Mouse (Mus musculus): ENCODE results near the gene Casp6. TPM values are rescaled to one million over a fixed set of nuclear protein-coding genes. Genes with fewer than 3 reads are reported as not detected.

Casp6 gene
- total and polyA plus RNA-seq, 3 experiments, result 10.5 to 31.7 (median 15.3) TPM

DNA sequence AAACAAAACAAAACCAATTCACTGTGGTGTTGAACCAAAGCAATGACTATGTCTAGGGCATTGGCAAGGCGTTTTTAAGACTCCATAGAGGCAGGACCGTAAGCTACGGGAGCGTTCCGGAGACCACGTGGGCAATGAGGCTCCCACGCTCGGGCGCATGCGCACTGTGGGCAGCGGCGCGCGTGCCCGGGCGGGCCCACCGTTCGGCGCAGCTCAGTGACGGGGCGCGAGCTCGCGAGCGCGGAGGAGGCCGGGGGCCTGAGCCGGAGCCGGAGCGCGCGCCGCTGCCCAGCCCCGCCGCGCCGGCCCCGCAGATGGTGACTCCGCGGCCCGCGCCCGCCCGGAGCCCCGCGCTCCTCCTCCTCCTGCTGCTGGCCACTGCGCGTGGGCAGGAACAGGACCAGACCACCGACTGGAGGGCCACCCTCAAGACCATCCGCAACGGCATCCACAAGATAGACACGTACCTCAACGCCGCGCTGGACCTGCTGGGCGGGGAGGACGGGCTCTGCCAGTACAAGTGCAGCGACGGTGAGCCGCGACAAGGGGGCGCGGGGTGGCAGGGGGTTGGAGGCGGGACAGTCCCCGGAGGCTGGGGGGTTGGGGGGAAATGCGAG lies 22.7 kb upstream of the Casp6 start, which contains the start of gene Pla2g12a:
Pla2g12a (plus strand) TSS at position 202 of the 617 bp plus-strand sequence.
- peak within 1 kb of the TSS; percentile 78 to 96 (median 80) for H3K4me3 ChIP-seq (replicated peaks in 1 of 3; ENCODE audit: low read depth in 2 of 3, low read length in 2 of 3, poor library complexity in 1 of 3)
- dilution Hi-C loops (cut with MboI; ENCODE audit: extremely low pct_ligation_motif_present, extremely low pct_unique_long_range_greater_than_20kb, low sequenced_read_pairs), result no loop called here
- H3K9me3 ChIP-seq (replicated peaks; ENCODE audit: low read length), result no peaks in the 10 kb centered on the region
- in situ Hi-C loops (cut with MboI; ENCODE audit: low pct_ligation_motif_present, low pct_unique_long_range_greater_than_20kb, low sequenced_read_pairs), result no loop called here
- peak within 1 kb of the TSS; percentile 57 for H3K27ac ChIP-seq (ENCODE audit: insufficient read depth, low read depth)
- peak within 1 kb of the TSS; percentile 87 for H3K9ac ChIP-seq (ENCODE audit: insufficient read depth, low read depth)
- peaks cover 0 to 10% of the 10 kb centered on the region in 2 experiments for H3K36me3 ChIP-seq (replicated peaks in 1 of 2; ENCODE audit: control insufficient read depth in 1 of 2, insufficient read depth in 1 of 2, low read length in 1 of 2)
- peaks cover 7% of the 10 kb centered on the region; the same call in 1 of the 2 replicates for H3K79me2 ChIP-seq (replicated peaks; ENCODE audit: control insufficient read depth, extremely low read depth, insufficient read depth, poor library complexity, severe bottlenecking)
- TF ChIP-seq TBP (conservative IDR thresholded peaks at IDR 0.05; ENCODE audit: low read depth, low read length), result no peak
- peak; percentile 91 for TF ChIP-seq MXI1 (IDR thresholded peaks at IDR 0.05; ENCODE audit: low read depth, low read length)
- TF ChIP-seq TCF12 (IDR thresholded peaks at IDR 0.05; ENCODE audit: low read depth, low read length), result no peak
- TF ChIP-seq MAZ (IDR thresholded peaks at IDR 0.05; ENCODE audit: low read depth, low read length), result no peak
- peak; percentile 27; the same call in 1 of the 2 replicates for TF ChIP-seq HCFC1 (IDR thresholded peaks at IDR 0.05; ENCODE audit: low read depth, low read length)
- peak; percentile 97 for TF ChIP-seq MAX (IDR thresholded peaks at IDR 0.05; ENCODE audit: low read length)
- peak; percentile 97 for TF ChIP-seq NRF1 (IDR thresholded peaks at IDR 0.05; ENCODE audit: low read depth, low read length)
- TF ChIP-seq MYC (IDR thresholded peaks at IDR 0.05; ENCODE audit: low read depth, low read length), result peak; percentile 89
- TF ChIP-seq USF1 (IDR thresholded peaks at IDR 0.05; ENCODE audit: low read depth, low read length), result peak; percentile 92
- peak; percentile 45; the same call in 1 of the 2 replicates for TF ChIP-seq POLR2A (IDR thresholded peaks at IDR 0.05; ENCODE audit: low read depth, low read length)
- TF ChIP-seq NELFE (IDR thresholded peaks at IDR 0.05; ENCODE audit: low read depth, low read length), result peak; percentile 62
- peak; percentile 86 for TF ChIP-seq USF2 (conservative IDR thresholded peaks at IDR 0.05; ENCODE audit: low read depth, low read length)
- peak; percentile 46; the same call in 1 of the 2 replicates for TF ChIP-seq BHLHE40 (IDR thresholded peaks at IDR 0.05; ENCODE audit: low read depth, low read length)
- H3K4me2 ChIP-seq (ENCODE audit: insufficient read depth, low read depth, poor library complexity, severe bottlenecking), result peak within 1 kb of the TSS; percentile 79
- DNase-seq (ENCODE audit: extremely low read depth), result peak; percentile 82
- peaks cover 19 to 46% of the 10 kb centered on the region in 2 experiments; a peak in 3 of 4 replicates for H3K4me1 ChIP-seq (ENCODE audit: control insufficient read depth in 1 of 2, insufficient read depth in 2 of 2)
- H3K27me3 ChIP-seq (replicated peaks), result no peaks in the 10 kb centered on the region

DNA sequence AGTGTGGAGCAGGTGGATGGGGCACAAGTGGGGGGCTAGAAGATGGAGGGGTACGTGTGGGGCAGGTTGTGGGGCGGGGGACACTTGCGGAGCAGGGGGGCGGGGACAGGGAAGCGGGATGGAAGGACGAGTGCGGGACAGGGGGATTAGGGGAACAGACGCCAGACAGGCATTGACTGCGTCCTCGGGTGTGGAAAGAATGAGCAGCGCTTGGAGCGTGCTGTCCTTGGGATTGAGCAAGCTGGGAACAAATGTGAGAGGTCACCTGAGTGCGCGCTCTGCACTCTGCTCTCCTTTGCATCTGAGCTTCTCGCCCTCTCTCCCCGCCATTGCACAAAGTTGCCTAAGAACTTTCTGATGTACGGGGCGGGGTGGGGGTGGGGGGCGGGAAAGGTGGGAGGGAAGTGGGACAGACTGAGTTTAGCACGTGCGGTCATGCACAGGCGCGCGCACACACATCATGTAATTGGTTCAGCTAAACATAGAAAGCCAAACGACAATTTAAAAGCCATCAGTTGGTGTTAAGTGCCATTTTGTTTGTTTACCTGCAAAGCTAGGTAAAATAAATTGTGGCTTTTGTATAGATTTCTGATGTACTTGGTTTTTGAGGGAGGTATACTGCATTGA lies 22.0 kb upstream of the Casp6 start:
- peak overlapping the region; percentile 87 for H3K9ac ChIP-seq (ENCODE audit: insufficient read depth, low read depth)
- H3K4me2 ChIP-seq (ENCODE audit: insufficient read depth, low read depth, poor library complexity, severe bottlenecking), result peak overlapping the region; percentile 79
- peak overlapping the region; percentile 78 to 96 (median 80) for H3K4me3 ChIP-seq (replicated peaks in 1 of 3; ENCODE audit: low read depth in 2 of 3, low read length in 2 of 3, poor library complexity in 1 of 3)
- in situ Hi-C loops (cut with MboI; ENCODE audit: low pct_ligation_motif_present, low pct_unique_long_range_greater_than_20kb, low sequenced_read_pairs), result no loop called here
- peaks cover 19 to 46% of the 10 kb centered on the region in 2 experiments; a peak in 3 of 4 replicates for H3K4me1 ChIP-seq (ENCODE audit: control insufficient read depth in 1 of 2, insufficient read depth in 2 of 2)
- H3K36me3 ChIP-seq (replicated peaks in 1 of 2; ENCODE audit: control insufficient read depth in 1 of 2, insufficient read depth in 1 of 2, low read length in 1 of 2), result peaks cover 0 to 13% of the 10 kb centered on the region in 2 experiments
- peak; percentile 40 for DNase-seq (ENCODE audit: extremely low read depth)
- H3K79me2 ChIP-seq (replicated peaks; ENCODE audit: control insufficient read depth, extremely low read depth, insufficient read depth, poor library complexity, severe bottlenecking), result peaks cover 7% of the 10 kb centered on the region; the same call in 1 of the 2 replicates
- no peaks in the 10 kb centered on the region for H3K27me3 ChIP-seq (replicated peaks)
- H3K9me3 ChIP-seq (replicated peaks; ENCODE audit: low read length), result no peaks in the 10 kb centered on the region
- dilution Hi-C loops (cut with MboI; ENCODE audit: extremely low pct_ligation_motif_present, extremely low pct_unique_long_range_greater_than_20kb, low sequenced_read_pairs), result no loop called here
- H3K27ac ChIP-seq (ENCODE audit: insufficient read depth, low read depth), result peak overlapping the region; percentile 57; the same call in 1 of the 2 replicates
- no peak for TF ChIP-seq ELF1 (IDR thresholded peaks at IDR 0.05; ENCODE audit: low read depth, low read length)
- TF ChIP-seq KAT2A (IDR thresholded peaks at IDR 0.05; ENCODE audit: insufficient replicate concordance, low read length), result no peak
- TF ChIP-seq CHD2 (IDR thresholded peaks at IDR 0.05; ENCODE audit: low read length), result 0 out of 2 replicates have a peak, but pooled peaks have one; percentile 26
- TF ChIP-seq SMC3 (IDR thresholded peaks at IDR 0.05; ENCODE audit: low read depth, low read length), result no peak
- TF ChIP-seq GABPA (IDR thresholded peaks at IDR 0.05; ENCODE audit: insufficient replicate concordance, low read depth, low read length), result no peak
- 0 out of 2 replicates have a peak, but pooled peaks have one; percentile 43 for TF ChIP-seq MYC (IDR thresholded peaks at IDR 0.05; ENCODE audit: low read depth, low read length)
- no peak for TF ChIP-seq TBP (conservative IDR thresholded peaks at IDR 0.05; ENCODE audit: low read depth, low read length)
- TF ChIP-seq RAD21 (IDR thresholded peaks at IDR 0.05; ENCODE audit: low read depth, low read length), result no peak
- no peak for TF ChIP-seq ZKSCAN1 (IDR thresholded peaks at IDR 0.05; ENCODE audit: borderline replicate concordance, low read depth, low read length)
- TF ChIP-seq MAFK (IDR thresholded peaks at IDR 0.05; ENCODE audit: insufficient replicate concordance, low read length), result no peak
- no peak for TF ChIP-seq UBTF (IDR thresholded peaks at IDR 0.05; ENCODE audit: low read depth, low read length)
- no peak for TF ChIP-seq POLR2AphosphoS2 (IDR thresholded peaks at IDR 0.05; ENCODE audit: low read depth, low read length)
- 0 out of 2 replicates have a peak, but pooled peaks have one; percentile 21 for TF ChIP-seq NRF1 (IDR thresholded peaks at IDR 0.05; ENCODE audit: low read depth, low read length)
- no peak for TF ChIP-seq NELFE (IDR thresholded peaks at IDR 0.05; ENCODE audit: low read depth, low read length)
- TF ChIP-seq USF1 (IDR thresholded peaks at IDR 0.05; ENCODE audit: low read depth, low read length), result no peak
- no peak for TF ChIP-seq POLR2A (IDR thresholded peaks at IDR 0.05; ENCODE audit: low read depth, low read length)
- no peak for TF ChIP-seq JUN (IDR thresholded peaks at IDR 0.05; ENCODE audit: insufficient read depth, low read depth, low read length)
- no peak for TF ChIP-seq RCOR1 (conservative IDR thresholded peaks at IDR 0.05; ENCODE audit: low read depth, low read length)
- no peak for TF ChIP-seq ZC3H11A (IDR thresholded peaks at IDR 0.05; ENCODE audit: low read depth, low read length)
- TF ChIP-seq BHLHE40 (IDR thresholded peaks at IDR 0.05; ENCODE audit: low read depth, low read length), result peak; percentile 91
- TF ChIP-seq ZMIZ1 (IDR thresholded peaks at IDR 0.05; ENCODE audit: low read depth, low read length), result no peak
- no peak for TF ChIP-seq TCF12 (IDR thresholded peaks at IDR 0.05; ENCODE audit: low read depth, low read length)
